22 mouse cellular contexts compared by ENCODE assay signal in genomic region chr10:57741351-57741750, GRCm38 (mm10). TPM values are rescaled to one million over a fixed set of nuclear protein-coding genes. Genes with fewer than 3 reads are reported as not detected.
DNase-seq lines count a peak whose midpoint lies in the region; ATAC-seq and TF ChIP-seq lines count a peak whose summit lies in the region.
"Had no signal": no experiment of that assay in that cellular context is flagged by ENCODE, and none has a peak within 500 bp of the region (broad histone marks: within the 10 kb centered on the region; RNA-seq: fewer than 3 reads in every experiment).

No protein-coding gene starts in this region.

- H3K9ac ChIP-seq in liver, embryonic 12.5 days: no peak overlapping the region
- H3K9ac ChIP-seq: forebrain, embryonic 12.5 days; forebrain, embryonic 15.5 days; hindbrain, embryonic 12.5 days; hindbrain, embryonic 15.5 days had no signal

- no peaks in the 10 kb centered on the region for H3K9me3 ChIP-seq in liver, embryonic 12.5 days (replicated peaks)
- H3K9me3 ChIP-seq: forebrain, embryonic 12.5 days; forebrain, embryonic 15.5 days; hindbrain, embryonic 12.5 days; hindbrain, embryonic 15.5 days had no signal

- WGBS in kidney, adult 2 months: 30% methylated on average over 2 of the region's 2 CpGs
- 56% methylated on average over 2 of the region's 2 CpGs for WGBS in liver, embryonic 12.5 days (ENCODE audit: insufficient replicate concordance)

- no peak overlapping the region for H3K4me2 ChIP-seq in liver, embryonic 12.5 days
- H3K4me2 ChIP-seq: forebrain, embryonic 12.5 days; forebrain, embryonic 15.5 days; heart, embryonic 11.5 days; hindbrain, embryonic 12.5 days; hindbrain, embryonic 15.5 days had no signal

- H3K4me1 ChIP-seq in kidney, adult 2 months (ENCODE audit: control insufficient read depth, insufficient read depth, low read length): peaks cover 10% of the 10 kb centered on the region; the same call in 1 of the 2 replicates
- H3K4me1 ChIP-seq in liver, embryonic 12.5 days: no peaks in the 10 kb centered on the region
- H3K4me1 ChIP-seq: hindbrain, embryonic 12.5 days; hindbrain, embryonic 15.5 days had no signal

- H3K4me3 ChIP-seq in kidney, adult 2 months (ENCODE audit: insufficient read depth, low read depth, low read length): no peak overlapping the region
- H3K4me3 ChIP-seq in liver, embryonic 12.5 days: no peak overlapping the region
- H3K4me3 ChIP-seq: forebrain, embryonic 12.5 days; forebrain, embryonic 15.5 days; hindbrain, embryonic 12.5 days; hindbrain, embryonic 15.5 days had no signal

- no peak for TF ChIP-seq CTCF in kidney, adult 2 months (conservative IDR thresholded peaks at IDR 0.05; ENCODE audit: insufficient read depth, insufficient read length, low read depth, low read length)

- peak; percentile 80 for DNase-seq in kidney, adult 2 months
- no peak for DNase-seq in kidney, postnatal 4 days
- peak; percentile 76 for DNase-seq in kidney, adult 9 months
- DNase-seq in kidney, postnatal 14 days: peak; percentile 30
- no peak for DNase-seq in gastrocnemius, postnatal 25 days
- no peak for DNase-seq in urinary bladder, adult 18-20 months (ENCODE audit: low spot score in 2 of 2)
- DNase-seq: adrenal gland, adult 2 months; adrenal gland, postnatal 14 days; cerebellum, adult 11-12 months; cerebellum, adult 9-10 months; cerebellum, postnatal 14 days; gastrocnemius, postnatal 36 days had no signal

- TF ChIP-seq POLR2A in kidney, adult 2 months (IDR thresholded peaks at IDR 0.05; ENCODE audit: low read depth, low read length): no peak

- no peaks in the 10 kb centered on the region for H3K27me3 ChIP-seq in kidney, adult 2 months (replicated peaks; ENCODE audit: control insufficient read depth, insufficient read depth, low read length)
- no peaks in the 10 kb centered on the region for H3K27me3 ChIP-seq in liver, embryonic 12.5 days (replicated peaks)
- H3K27me3 ChIP-seq: forebrain, embryonic 12.5 days; forebrain, embryonic 15.5 days; hindbrain, embryonic 12.5 days; hindbrain, embryonic 15.5 days had no signal

- no peaks in the 10 kb centered on the region for H3K36me3 ChIP-seq in kidney, adult 2 months (ENCODE audit: control insufficient read depth, insufficient read depth, low read length)
- H3K36me3 ChIP-seq in liver, embryonic 12.5 days: no peaks in the 10 kb centered on the region
- H3K36me3 ChIP-seq: forebrain, embryonic 12.5 days; forebrain, embryonic 15.5 days; hindbrain, embryonic 12.5 days; hindbrain, embryonic 15.5 days had no signal

- no peak for ATAC-seq in liver, embryonic 12.5 days
- ATAC-seq: CD4-positive, CD25-positive, alpha-beta regulatory T cell, adult 4 months; forebrain, embryonic 15.5 days had no signal

- H3K27ac ChIP-seq in kidney, adult 2 months (ENCODE audit: insufficient read depth, low read depth, low read length): peak overlapping the region; percentile 6; the same call in 1 of the 2 replicates
- H3K27ac ChIP-seq in liver, embryonic 12.5 days: no peak overlapping the region
- H3K27ac ChIP-seq: forebrain, embryonic 12.5 days; forebrain, embryonic 15.5 days; hindbrain, embryonic 12.5 days; hindbrain, embryonic 15.5 days had no signal

RNA-seq across cellular contexts. Expression of gene Fabp7, which starts 43.3 kb away (rescaled TPM):
- polyA plus RNA-seq in kidney, adult 2 months (2012; rRNA removed): 3.9 and 6.5 TPM in 2 replicates
- total RNA-seq in gastrocnemius, postnatal 25 days (2021): not detected
- 0.98 and 1.4 TPM in 2 replicates for polyA plus RNA-seq in liver, embryonic 12.5 days (2016; fragmentation: Nextera tagmentation; extraction: Ambion mirVana)
- total RNA-seq: gastrocnemius, adult 8-10 months; gastrocnemius, postnatal 36 days; granulocyte monocyte progenitor cell, adult 5-6 weeks; hematopoietic stem cell, adult 5-6 weeks had no signal
- polyA plus RNA-seq: adrenal gland, adult 2 months; CD4-positive, CD25-positive, alpha-beta regulatory T cell, adult 4 months had no signal

RNA-seq across cellular contexts. Expression of gene Smpdl3a, which starts 52.8 kb away (rescaled TPM):
- polyA plus RNA-seq in kidney, adult 2 months (2012; rRNA removed): 395 and 466 TPM in 2 replicates
- total RNA-seq in gastrocnemius, postnatal 25 days (2021): 10 to 100 TPM; 37.6 to 47.7 TPM
- 10.8 TPM in 2 replicates for polyA plus RNA-seq in liver, embryonic 12.5 days (2016; fragmentation: Nextera tagmentation; extraction: Ambion mirVana)

Comparison
In these comparisons a context has a peak if more than half of its experiments do, and no peak if none do; other contexts are left out.
1. DNase-seq: peak in kidney, adult 2 months (single experiment), kidney, adult 9 months (single experiment) and kidney, postnatal 14 days (single experiment); none in kidney, postnatal 4 days (0 of 2), gastrocnemius, postnatal 25 days (single experiment) and urinary bladder, adult 18-20 months (0 of 2).
2. RNA of gene Smpdl3a, which starts 52.8 kb away (polyA plus RNA-seq): 395 to 466 TPM in kidney, adult 2 months; 10.8 TPM in liver, embryonic 12.5 days; every median in the first group is over 10 times any median in the second.